Mouse (Mus musculus) c-Kit-positive CD71-positive TER-119-negative erythroid progenitor cells, embryonic 14.5 days (primary cell): ENCODE data around the gene Tango6.

ENCODE experiments used
- DNase-seq: peaks from one replicate; pipeline ENCODE4 v3.0.0-alpha.2; 2013; ENCODE audit warnings: low read depth

Tango6 gene

GRCm38 (mm10) chr8:106817171-106817545 lies 134.3 kb downstream of the Tango6 start:
- DNase-seq, result no peak

- no peak for DNase-seq
Observed at GRCm38 (mm10) chr8:106818626-106819515, 136.0 kb downstream of the Tango6 start.

- no peak for DNase-seq
Observed at GRCm38 (mm10) chr8:106819581-106819980, 136.7 kb downstream of the Tango6 start.

GRCm38 (mm10) chr8:106820553-106821515 lies 138.0 kb downstream of the Tango6 start:
- no peak for DNase-seq

- no peak for DNase-seq
Observed at GRCm38 (mm10) chr8:106828921-106829320, 146.1 kb downstream of the Tango6 start.

- no peak for DNase-seq
Observed at GRCm38 (mm10) chr8:106829526-106830045, 146.7 kb downstream of the Tango6 start.

- DNase-seq, result no peak
Observed at GRCm38 (mm10) chr8:106834899-106835298, 152.0 kb downstream of the Tango6 start.

- no peak for DNase-seq
Observed at GRCm38 (mm10) chr8:106836525-106836924, 153.7 kb downstream of the Tango6 start.

GRCm38 (mm10) chr8:106838803-106839202 lies 155.9 kb downstream of the Tango6 start:
- no peak for DNase-seq

GRCm38 (mm10) chr8:106839209-106840001 lies 156.5 kb downstream of the Tango6 start:
- DNase-seq, result no peak

- no peak for DNase-seq
Observed at GRCm38 (mm10) chr8:106850034-106850433, 167.2 kb downstream of the Tango6 start.

- no peak for DNase-seq
Observed at GRCm38 (mm10) chr8:106854534-106855241, 171.8 kb downstream of the Tango6 start.

GRCm38 (mm10) chr8:106855242-106855562 lies 172.3 kb downstream of the Tango6 start:
- no peak for DNase-seq

GRCm38 (mm10) chr8:106862845-106863244 lies 180.0 kb downstream of the Tango6 start:
- no peak for DNase-seq

GRCm38 (mm10) chr8:106865354-106865753 lies 182.5 kb downstream of the Tango6 start:
- DNase-seq, result no peak

GRCm38 (mm10) chr8:106870051-106870450 lies 187.2 kb downstream of the Tango6 start, which contains the start of gene Has3:
Gene Has3 (plus strand): TSS chr8:106870242.
- no peak for DNase-seq

GRCm38 (mm10) chr8:106870537-106871327 lies 187.9 kb downstream of the Tango6 start:
- DNase-seq, result no peak

GRCm38 (mm10) chr8:106871328-106871926 lies 188.6 kb downstream of the Tango6 start:
- DNase-seq, result no peak

GRCm38 (mm10) chr8:106871931-106872371 lies 189.1 kb downstream of the Tango6 start:
- no peak for DNase-seq
